Mouse (Mus musculus) forebrain, postnatal 0 days (tissue): ENCODE measurements at regions not wholly inside any gene's neighbourhood (a gene's known extent, or its start where the extent isn't known, plus 50 kb on each side); places are given as distances from the start of the nearest gene placed in this dataset.
A peak's percentile ranks its signal among the peaks of the same experiment; 100 is the strongest.

Source experiments
- ATAC-seq: fragments of 200-750 bp; cut with Nextera tagmentation; 2 replicates; pipeline ENCODE4 v1.8.0; 2017; ENCODE audit warnings: mild to moderate bottlenecking, moderate library complexity
- DNase-seq: peaks from one replicate; pipeline ENCODE4 v3.0.0-alpha.2; 2015
- H3K27ac ChIP-seq: fragments of 300-500 bp; sonication (generic); 2 replicates; pipeline ENCODE4 v1.5.1; 2014; ENCODE audit warnings: low read depth, mild to moderate bottlenecking, antibody characterized with exemption, low read length, moderate library complexity, mixed read lengths
- H3K27me3 ChIP-seq: fragments of 300-500 bp; sonication (generic); 2 replicates; pipeline ENCODE4 v1.6.1; 2014; ENCODE audit warnings: mild to moderate bottlenecking, low read length, mixed read lengths; ENCODE audit not compliant: insufficient read depth
- H3K36me3 ChIP-seq: fragments of 300-500 bp; sonication (generic); 2 replicates; pipeline ENCODE4 v1.6.1; 2014; ENCODE audit warnings: mild to moderate bottlenecking, moderate library complexity; ENCODE audit not compliant: insufficient read depth
- H3K4me1 ChIP-seq: fragments of 300-500 bp; sonication (generic); 2 replicates; pipeline ENCODE4 v1.6.1; 2014; ENCODE audit warnings: antibody characterized with exemption; ENCODE audit not compliant: insufficient read depth
- H3K4me2 ChIP-seq: fragments of 300-500 bp; sonication (generic); 2 replicates; pipeline ENCODE4 v1.6.1; 2014; ENCODE audit warnings: low read depth, mild to moderate bottlenecking, moderate library complexity
- H3K4me3 ChIP-seq: fragments of 300-500 bp; sonication (generic); 2 replicates; pipeline ENCODE4 v1.5.1; 2014; ENCODE audit warnings: low read depth, low read length, mixed read lengths
- H3K9ac ChIP-seq: fragments of 300-500 bp; sonication (generic); 2 replicates; pipeline ENCODE4 v1.6.1; 2014; ENCODE audit warnings: mild to moderate bottlenecking
- H3K9me3 ChIP-seq: fragments of 300-500 bp; sonication (generic); 2 replicates; pipeline ENCODE4 v1.6.1; 2016; ENCODE audit warnings: low read length
- CTCF ChIP-seq: sonication (generic); IDR thresholded peaks from 2 replicates; pipeline ENCODE4 v1.5.1; 2016; ENCODE audit warnings: antibody characterized with exemption, control low read depth, low read depth
- WGBS: fragments of 180-500 bp; shearing (Covaris S2); extraction: QIAGEN DNeasy Blood & Tissue Kit; methylation state at CpG from one replicate; pipeline ENCODE4 v1.1.7; 2014; 5-methylcytosine and 5-hydroxymethylcytosine counted together

GRCm38 (mm10) chr8:88948328-88948727 lies 95.6 kb downstream of the Sall1 start:
- Histone ChIP-seq H3K27me3 (no peaks in the 10 kb centered on the region), H3K36me3 (no peaks in the 10 kb centered on the region), H3K4me3 (no peak overlapping the region), H3K9me3 (no peaks in the 10 kb centered on the region), H3K27ac (no peak overlapping the region), H3K4me2 (no peak overlapping the region), H3K9ac (no peak overlapping the region), H3K4me1 (no peaks in the 10 kb centered on the region)
- WGBS = 75% methylated on average over 6 of the region's 6 CpGs
- ATAC-seq = no peak
- no peak for DNase-seq
- no peak for TF ChIP-seq CTCF

GRCm38 (mm10) chr8:88947384-88947783 lies 96.6 kb downstream of the Sall1 start:
- WGBS = 67% methylated on average over 3 of the region's 3 CpGs
- ATAC-seq = no peak
- DNase-seq = no peak
- no peak overlapping the region for H3K9ac ChIP-seq
- no peaks in the 10 kb centered on the region for H3K9me3 ChIP-seq
- TF ChIP-seq CTCF = no peak
- no peaks in the 10 kb centered on the region for H3K4me1 ChIP-seq
- no peak overlapping the region for H3K4me2 ChIP-seq
- no peak overlapping the region for H3K27ac ChIP-seq
- no peaks in the 10 kb centered on the region for H3K27me3 ChIP-seq
- no peak overlapping the region for H3K4me3 ChIP-seq
- H3K36me3 ChIP-seq = no peaks in the 10 kb centered on the region

- TF ChIP-seq CTCF = no peak
- no peak overlapping the region for H3K4me2 ChIP-seq
- no peaks in the 10 kb centered on the region for H3K27me3 ChIP-seq
- DNase-seq (no peak), ATAC-seq (no peak)
- no peaks in the 10 kb centered on the region for H3K36me3 ChIP-seq
- no peaks in the 10 kb centered on the region for H3K4me1 ChIP-seq
- H3K9ac ChIP-seq = no peak overlapping the region
- no peak overlapping the region for H3K4me3 ChIP-seq
- H3K27ac ChIP-seq = no peak overlapping the region
- H3K9me3 ChIP-seq = no peaks in the 10 kb centered on the region
- WGBS = 64% methylated on average over 8 of the region's 8 CpGs
Measured at GRCm38 (mm10) chr8:88945656-88946055, 98.3 kb downstream of the Sall1 start.

GRCm38 (mm10) chr8:88944038-88944437 lies 99.9 kb downstream of the Sall1 start:
- Histone ChIP-seq H3K36me3 (no peaks in the 10 kb centered on the region), H3K9me3 (no peaks in the 10 kb centered on the region), H3K4me3 (no peak overlapping the region), H3K4me1 (no peaks in the 10 kb centered on the region), H3K27me3 (no peaks in the 10 kb centered on the region), H3K27ac (no peak overlapping the region), H3K9ac (no peak overlapping the region), H3K4me2 (no peak overlapping the region)
- 54% methylated on average over 4 of the region's 4 CpGs for WGBS
- TF ChIP-seq CTCF = peak; percentile 40
- DNase-seq (no peak), ATAC-seq (no peak)

- no peak overlapping the region for H3K4me2 ChIP-seq
- no peaks in the 10 kb centered on the region for H3K4me1 ChIP-seq
- DNase-seq = no peak
- no peak overlapping the region for H3K4me3 ChIP-seq
- ATAC-seq = no peak
- 38% methylated on average over 16 of the region's 16 CpGs for WGBS
- H3K9ac ChIP-seq = no peak overlapping the region
- no peaks in the 10 kb centered on the region for H3K27me3 ChIP-seq
- H3K9me3 ChIP-seq = no peaks in the 10 kb centered on the region
- H3K27ac ChIP-seq = no peak overlapping the region
- TF ChIP-seq CTCF = no peak
- no peaks in the 10 kb centered on the region for H3K36me3 ChIP-seq
Measured at GRCm38 (mm10) chr8:88939071-88939746, 104.8 kb downstream of the Sall1 start.

GRCm38 (mm10) chr8:88934708-88935107 lies 109.3 kb downstream of the Sall1 start:
- TF ChIP-seq CTCF = no peak

GRCm38 (mm10) chr8:88931050-88931449 lies 112.9 kb downstream of the Sall1 start:
- Histone ChIP-seq H3K4me3 (no peak overlapping the region), H3K4me2 (no peak overlapping the region), H3K27ac (no peak overlapping the region), H3K9ac (no peak overlapping the region), H3K4me1 (no peaks in the 10 kb centered on the region), H3K36me3 (no peaks in the 10 kb centered on the region), H3K9me3 (no peaks in the 10 kb centered on the region), H3K27me3 (no peaks in the 10 kb centered on the region)
- WGBS = 84% methylated on average over 5 of the region's 5 CpGs
- ATAC-seq (no peak), DNase-seq (no peak)
- no peak for TF ChIP-seq CTCF

More at GRCm38 (mm10) chr8:88934708-88935107, 109.3 kb downstream of the Sall1 start:
- no peaks in the 10 kb centered on the region for H3K27me3 ChIP-seq
- no peaks in the 10 kb centered on the region for H3K9me3 ChIP-seq
- H3K4me1 ChIP-seq = no peaks in the 10 kb centered on the region
- no peak overlapping the region for H3K9ac ChIP-seq
- DNase-seq = no peak
- 92% methylated on average over 5 of the region's 5 CpGs for WGBS
- no peak overlapping the region for H3K27ac ChIP-seq
- H3K4me3 ChIP-seq = no peak overlapping the region
- ATAC-seq = no peak
- H3K36me3 ChIP-seq = no peaks in the 10 kb centered on the region
- no peak overlapping the region for H3K4me2 ChIP-seq
